Mouse (Mus musculus) activated CD4-positive, CD25-positive, alpha-beta regulatory T cell (primary cell): ENCODE measurements around the gene Dgke. TPM values are rescaled to one million over a fixed set of nuclear protein-coding genes. Genes with fewer than 3 reads are reported as not detected.

Experiments
- polyA plus RNA-seq, 2 experiments: library from polyadenylated mRNA; unstranded; fragments of 100-300 nt; shearing (Covaris generic); gene quantifications; one replicate each; pipeline ENCODE4 v1.2.1; 2017

Gene Dgke
- polyA plus RNA-seq = 1 to 10 TPM; 8.8 to 9.4 TPM

DNA sequence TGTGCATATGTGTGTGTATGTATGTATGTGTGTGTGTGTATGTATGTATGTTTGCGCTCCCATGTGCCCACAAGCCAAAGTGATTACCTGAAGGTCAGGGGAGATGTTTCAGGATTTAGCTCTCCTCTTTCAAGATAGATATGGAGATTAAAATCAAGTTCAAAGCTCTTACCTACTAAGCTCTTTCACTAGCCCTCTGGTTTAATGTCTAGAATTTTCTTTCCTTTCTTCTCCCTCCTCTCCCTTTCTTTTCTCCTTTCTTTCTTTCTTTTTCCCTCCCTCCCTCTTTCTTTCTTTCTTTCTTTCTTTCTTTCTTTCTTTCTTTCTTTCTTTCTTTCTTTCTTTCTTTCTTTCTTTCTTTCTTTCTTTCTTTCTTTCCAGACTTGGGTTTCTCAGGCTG lies at the start of gene Dgke:
Gene Dgke (minus strand): TSS at position 101 of the 400 bp plus-strand sequence.

DNA sequence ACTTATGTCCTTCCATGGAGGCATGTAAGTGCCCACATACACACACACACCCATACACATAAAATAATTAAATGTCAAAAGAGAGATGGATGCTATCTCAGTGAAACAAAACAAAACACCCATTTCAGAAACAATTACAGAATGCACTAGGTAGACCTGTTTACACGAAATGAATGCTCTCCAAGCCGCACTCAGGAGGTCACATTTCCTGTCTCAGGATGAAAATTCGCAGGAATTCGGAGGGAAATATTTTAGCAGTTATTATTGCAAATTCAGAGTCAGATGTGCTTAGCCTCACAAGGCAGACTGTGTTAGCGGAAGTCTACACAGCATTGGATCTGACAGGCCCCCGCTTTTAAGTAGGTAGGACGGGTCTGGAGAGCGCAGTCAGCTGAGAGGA lies 6.9 kb upstream of the Dgke start, which contains the start of gene Gm525:
Gene Gm525 (plus strand): TSS at position 301 of the 400 bp plus-strand sequence.

DNA sequence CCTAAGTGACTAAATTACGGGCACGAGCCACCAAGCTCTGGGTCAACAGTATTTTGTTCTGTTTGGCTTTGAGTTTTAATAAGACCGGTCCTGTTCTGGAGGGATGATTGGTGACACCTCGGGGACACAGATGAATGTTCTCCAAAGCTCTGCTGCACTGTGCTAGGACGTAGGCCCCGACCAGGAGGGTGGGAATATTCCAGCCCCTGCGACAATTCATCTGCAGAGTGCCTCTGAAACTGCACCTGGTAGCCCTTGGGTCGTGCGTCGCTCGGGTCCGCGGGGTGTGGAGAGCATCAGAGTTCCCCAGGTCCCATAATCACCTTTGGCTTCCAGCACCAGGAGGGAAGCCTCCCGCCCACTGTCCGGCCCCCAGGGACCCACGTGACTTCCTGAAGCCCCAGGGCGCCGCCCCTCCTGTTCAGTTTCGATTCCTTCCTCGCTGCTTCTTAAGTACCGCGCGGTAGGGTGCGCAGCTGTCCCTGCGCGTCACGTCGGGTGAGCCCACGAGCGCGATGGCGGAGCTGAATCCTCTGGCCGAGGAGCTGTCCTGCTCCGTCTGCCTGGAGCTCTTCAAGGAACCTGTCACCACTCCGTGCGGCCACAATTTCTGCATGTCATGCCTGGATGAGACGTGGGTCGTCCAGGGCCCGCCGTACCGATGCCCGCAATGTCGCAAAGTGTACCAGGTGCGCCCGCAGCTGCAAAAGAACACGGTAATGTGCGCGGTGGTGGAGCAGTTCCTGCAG lies 67.5 kb downstream of the Dgke start, which contains the start of gene Trim25:
Gene Trim25 (plus strand): TSS at position 403 of the 749 bp plus-strand sequence.

Other genes with a start within 250 kb of the Dgke start
- 1 to 10 TPM in 1 of 2 experiments, under 1 TPM in 1; 0.87 to 2.0 TPM for gene Akap1, start 202.3 kb downstream of the Dgke start, polyA plus RNA-seq
- 10 to 100 TPM; 11.6 to 30.5 TPM for gene Scpep1, start 111.4 kb downstream of the Dgke start, polyA plus RNA-seq
- gene Elobl, start 99.9 kb downstream of the Dgke start, polyA plus RNA-seq = not detected
- 10 to 100 TPM in 1 of 2 experiments, 1 to 10 TPM in 1; 8.8 to 12.6 TPM for gene Coil, start 96.6 kb downstream of the Dgke start, polyA plus RNA-seq
- gene Trim25, start 67.5 kb downstream of the Dgke start, polyA plus RNA-seq = 10 to 100 TPM; 37.0 to 47.1 TPM
- gene Gm525, start 7.0 kb upstream of the Dgke start, polyA plus RNA-seq = not detected
- not detected for gene Nog, start 235.5 kb upstream of the Dgke start, polyA plus RNA-seq